29 mouse cellular contexts compared by ENCODE assay signal in the genomic region with DNA sequence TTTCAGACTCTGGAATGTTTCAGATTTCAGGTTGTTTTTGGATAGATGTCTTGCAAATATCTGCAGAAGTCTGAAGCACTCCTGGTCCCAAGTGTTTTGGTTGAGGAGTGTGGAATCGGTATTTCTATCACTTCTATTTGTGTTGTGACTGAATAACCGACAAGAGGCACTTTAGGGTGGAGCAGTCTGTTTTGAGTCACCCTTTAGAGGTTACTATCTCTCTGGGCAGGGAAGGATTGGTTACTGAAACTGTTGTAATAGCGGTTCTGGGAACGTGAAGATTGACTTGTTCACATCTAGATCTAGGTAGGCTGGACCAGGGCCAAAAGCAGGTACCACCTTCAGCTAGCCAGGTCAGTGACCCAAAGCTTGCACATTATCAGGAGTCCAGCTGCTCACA. TPM values are rescaled to one million over a fixed set of nuclear protein-coding genes. Genes with fewer than 3 reads are reported as not detected.
DNase-seq lines count a peak whose midpoint lies in the region; ATAC-seq and TF ChIP-seq lines count a peak whose summit lies in the region.
"Had no signal": no experiment of that assay in that cellular context is flagged by ENCODE, and none has a peak within 500 bp of the region (broad histone marks: within the 10 kb centered on the region; RNA-seq: fewer than 3 reads in every experiment).

No protein-coding gene starts in this region.

- no peak for TF ChIP-seq POLR2A in CH12.LX (IDR thresholded peaks at IDR 0.05; ENCODE audit: low read depth, low read length)
- TF ChIP-seq POLR2A in small intestine, adult 2 months (IDR thresholded peaks at IDR 0.05; ENCODE audit: low read depth, low read length) = no peak

- H3K9ac ChIP-seq in heart, embryonic 16.5 days (ENCODE audit: low read length) = no peak overlapping the region
- peak overlapping the region; percentile 96 for H3K9ac ChIP-seq in CH12.LX (ENCODE audit: insufficient read depth, low read depth)
- H3K9ac ChIP-seq in liver, embryonic 13.5 days = no peak overlapping the region; the same call in 1 of the 2 replicates
- H3K9ac ChIP-seq: forebrain, postnatal 0 days; hindbrain, embryonic 12.5 days; midbrain, embryonic 15.5 days had no signal

- H3K27ac ChIP-seq in heart, embryonic 16.5 days (ENCODE audit: low read length) = 0 out of 2 replicates have a peak overlapping the region, but pooled peaks have one; percentile 12
- peak overlapping the region; percentile 97 for H3K27ac ChIP-seq in CH12.LX (ENCODE audit: insufficient read depth, low read depth)
- H3K27ac ChIP-seq in liver, embryonic 13.5 days = peak overlapping the region; percentile 92
- H3K27ac ChIP-seq in small intestine, adult 2 months (ENCODE audit: insufficient read depth, low read depth, low read length) = peak overlapping the region; percentile 57
- H3K27ac ChIP-seq: forebrain, embryonic 10.5 days; gastrocnemius, adult 2 months; hindbrain, embryonic 12.5 days; midbrain, embryonic 15.5 days; stomach, postnatal 0 days had no signal

- no peak overlapping the region for H3K4me2 ChIP-seq in heart, embryonic 16.5 days (ENCODE audit: low read depth, low read length)
- H3K4me2 ChIP-seq in CH12.LX (ENCODE audit: insufficient read depth, low read depth, poor library complexity, severe bottlenecking) = peak overlapping the region; percentile 74
- H3K4me2 ChIP-seq in liver, embryonic 13.5 days = peak overlapping the region; percentile 22
- H3K4me2 ChIP-seq: hindbrain, embryonic 12.5 days; midbrain, embryonic 15.5 days had no signal

- intact Hi-C loops in heart, postnatal 14 days (cut with DNase I) = no loop called here

- H3K79me2 ChIP-seq in CH12.LX (replicated peaks; ENCODE audit: control insufficient read depth, extremely low read depth, insufficient read depth, poor library complexity, severe bottlenecking) = peaks cover 67% of the 10 kb centered on the region

- in situ Hi-C loops in CH12.LX (cut with MboI; ENCODE audit: low pct_ligation_motif_present, low pct_unique_long_range_greater_than_20kb, low sequenced_read_pairs) = no loop called here

- no peaks in the 10 kb centered on the region for H3K9me3 ChIP-seq in heart, embryonic 16.5 days (replicated peaks; ENCODE audit: control insufficient read depth, low read length)
- no peaks in the 10 kb centered on the region for H3K9me3 ChIP-seq in CH12.LX (replicated peaks; ENCODE audit: low read length)
- H3K9me3 ChIP-seq in liver, embryonic 13.5 days (replicated peaks) = no peaks in the 10 kb centered on the region
- H3K9me3 ChIP-seq: forebrain, embryonic 10.5 days; G1E; hindbrain, embryonic 12.5 days; megakaryocyte, embryonic 14.5 days; midbrain, embryonic 15.5 days had no signal

- no peak for ATAC-seq in heart, embryonic 16.5 days (replicated peaks; ENCODE audit: extremely low read depth, insufficient read depth, low FRiP score)
- no peak for ATAC-seq in liver, embryonic 13.5 days (ENCODE audit: low read depth)
- ATAC-seq: forebrain, postnatal 0 days; inflammation-experienced regulatory T-cells, adult 6 months; midbrain, embryonic 15.5 days had no signal

- 35% methylated on average over 4 of the region's 4 CpGs for WGBS in heart, embryonic 16.5 days
- WGBS in liver, embryonic 13.5 days (ENCODE audit: insufficient replicate concordance) = 16% methylated on average over 4 of the region's 4 CpGs
- WGBS in small intestine, adult 2 months = 32% methylated on average over 4 of the region's 4 CpGs

- no peaks in the 10 kb centered on the region for H3K27me3 ChIP-seq in heart, embryonic 16.5 days (ENCODE audit: control insufficient read depth, insufficient read depth, low read length)
- H3K27me3 ChIP-seq in CH12.LX (replicated peaks) = no peaks in the 10 kb centered on the region
- no peaks in the 10 kb centered on the region for H3K27me3 ChIP-seq in liver, embryonic 13.5 days
- no peaks in the 10 kb centered on the region for H3K27me3 ChIP-seq in small intestine, adult 2 months (ENCODE audit: control insufficient read depth, insufficient read depth, low read length)
- H3K27me3 ChIP-seq: hindbrain, embryonic 12.5 days; midbrain, embryonic 15.5 days had no signal

- DNase-seq in heart, postnatal 14 days = no peak
- DNase-seq in CH12.LX (ENCODE audit: extremely low read depth) = peak; percentile 56
- DNase-seq in liver, embryonic 13.5 days = no peak
- DNase-seq in kidney, adult 11 months = no peak
- DNase-seq in urinary bladder, adult 2 months (ENCODE audit: low spot score) = no peak
- DNase-seq: adrenal gland, postnatal 36 days; cerebellum, adult 8-10 months; forebrain, postnatal 0 days; gastrocnemius, adult 2 months; heart, adult 18-20 months; kidney, adult 9 months; kidney, postnatal 36 days; left cerebral cortex, postnatal 4 days; lung, postnatal 14 days; right cerebral cortex, postnatal 25 days; thymus, postnatal 25 days had no signal

- no peak for TF ChIP-seq RAD21 in CH12.LX (IDR thresholded peaks at IDR 0.05; ENCODE audit: low read depth, low read length)

- TF ChIP-seq EP300 in CH12.LX (IDR thresholded peaks at IDR 0.05; ENCODE audit: low read length) = no peak

- TF ChIP-seq CTCF in CH12.LX (conservative IDR thresholded peaks at IDR 0.05 in 1 of 2, IDR thresholded peaks at IDR 0.05 in 1 of 2; ENCODE audit: low read depth in 2 of 2, low read length in 2 of 2) = no peak
- TF ChIP-seq CTCF in small intestine, adult 2 months (IDR thresholded peaks at IDR 0.05; ENCODE audit: extremely low read depth, insufficient read length, insufficient replicate concordance, low read depth, low read length) = no peak

- H3K4me1 ChIP-seq in heart, embryonic 16.5 days (ENCODE audit: control insufficient read depth, insufficient read depth, low read length) = 0 out of 2 replicates have a peak, but pooled peaks cover 7% of the 10 kb centered on the region
- H3K4me1 ChIP-seq in CH12.LX (ENCODE audit: control insufficient read depth in 1 of 2, insufficient read depth in 2 of 2) = peaks cover 17 to 59% of the 10 kb centered on the region in 2 experiments
- H3K4me1 ChIP-seq in liver, embryonic 13.5 days (replicated peaks) = peaks cover 72% of the 10 kb centered on the region
- H3K4me1 ChIP-seq in small intestine, adult 2 months (ENCODE audit: control insufficient read depth, insufficient read depth, insufficient read length, low read length) = peaks cover 4% of the 10 kb centered on the region
- H3K4me1 ChIP-seq: forebrain, embryonic 10.5 days; hindbrain, embryonic 12.5 days; midbrain, embryonic 15.5 days had no signal

- H3K4me3 ChIP-seq in heart, embryonic 16.5 days (ENCODE audit: low read length) = no peak overlapping the region
- peak overlapping the region in 2 of 3 experiments; percentile 21 to 33 for H3K4me3 ChIP-seq in CH12.LX (replicated peaks in 1 of 3; ENCODE audit: low read depth in 2 of 3, low read length in 2 of 3, poor library complexity in 1 of 3)
- H3K4me3 ChIP-seq in liver, embryonic 13.5 days (replicated peaks) = no peak overlapping the region
- no peak overlapping the region for H3K4me3 ChIP-seq in small intestine, adult 2 months (ENCODE audit: low read depth, low read length)
- H3K4me3 ChIP-seq: forebrain, embryonic 10.5 days; gastrocnemius, adult 2 months; hindbrain, embryonic 12.5 days; megakaryocyte, embryonic 14.5 days; midbrain, embryonic 15.5 days had no signal

- H3K36me3 ChIP-seq in heart, embryonic 16.5 days (ENCODE audit: control insufficient read depth, insufficient read depth) = no peaks in the 10 kb centered on the region
- peaks cover 0 to 23% of the 10 kb centered on the region in 2 experiments for H3K36me3 ChIP-seq in CH12.LX (replicated peaks in 1 of 2; ENCODE audit: control insufficient read depth in 1 of 2, insufficient read depth in 1 of 2, low read length in 1 of 2)
- H3K36me3 ChIP-seq in liver, embryonic 13.5 days = no peaks in the 10 kb centered on the region
- H3K36me3 ChIP-seq in small intestine, adult 2 months (ENCODE audit: control insufficient read depth, insufficient read depth, low read length) = no peaks in the 10 kb centered on the region
- H3K36me3 ChIP-seq: forebrain, embryonic 10.5 days; G1E; hindbrain, embryonic 12.5 days; midbrain, embryonic 15.5 days had no signal

- dilution Hi-C loops in CH12.LX (cut with MboI; ENCODE audit: extremely low pct_ligation_motif_present, extremely low pct_unique_long_range_greater_than_20kb, low sequenced_read_pairs) = no loop called here

TF ChIP-seq in CH12.LX, 34 proteins besides CTCF, POLR2A, EP300 and RAD21 (continues in another document):
- TF ChIP-seq MAZ (IDR thresholded peaks at IDR 0.05; ENCODE audit: low read depth, low read length) (no peak), JUN (IDR thresholded peaks at IDR 0.05; ENCODE audit: insufficient read depth, low read depth, low read length) (0 out of 2 replicates have a peak, but pooled peaks have one; percentile 17), CHD2 (IDR thresholded peaks at IDR 0.05; ENCODE audit: low read length) (no peak), USF1 (IDR thresholded peaks at IDR 0.05; ENCODE audit: low read depth, low read length) (no peak), ZC3H11A (IDR thresholded peaks at IDR 0.05; ENCODE audit: low read depth, low read length) (no peak)

RNA-seq across cellular contexts. Expression of a gene that starts 51.5 kb away (rescaled TPM):
- polyA plus RNA-seq in heart, embryonic 16.5 days (2015; fragmentation: Nextera tagmentation; extraction: Ambion mirVana) = 32.7 and 47.5 TPM in 2 replicates
- 10 to 100 TPM; 13.5 to 17.9 TPM for total RNA-seq in heart, postnatal 14 days (2021)
- total RNA-seq in CH12.LX (2012; rRNA removed) = 258 and 289 TPM in 2 replicates
- total RNA-seq in CH12.LX (2014; rRNA removed) = 373 and 384 TPM in 2 replicates
- 777 and 805 TPM in 2 replicates for polyA plus RNA-seq in CH12.LX (2012; ENCODE audit: insufficient read length, low read depth)
- 29.3 and 37.6 TPM in 2 replicates for polyA plus RNA-seq in liver, embryonic 13.5 days (2015; fragmentation: Nextera tagmentation; extraction: Ambion mirVana)
- polyA plus RNA-seq in small intestine, adult 2 months (2012; rRNA removed) = 3.9 and 5.6 TPM in 2 replicates
- 21.2 and 29.9 TPM in 2 replicates for polyA plus RNA-seq in urinary bladder, adult 2 months (2012; rRNA removed)

RNA-seq across cellular contexts. Expression of a gene that starts 51.7 kb away (rescaled TPM):
- 0.07 TPM in 2 replicates for polyA plus RNA-seq in heart, embryonic 16.5 days (2015; fragmentation: Nextera tagmentation; extraction: Ambion mirVana)
- not detected for total RNA-seq in heart, postnatal 14 days (2021)
- not detected in 2 replicates for total RNA-seq in CH12.LX (2012; rRNA removed)
- 0.15 TPM in 1 of 2 replicates, not detected in the other for total RNA-seq in CH12.LX (2014; rRNA removed)
- not detected in 2 replicates for polyA plus RNA-seq in CH12.LX (2012; ENCODE audit: insufficient read length, low read depth)
- polyA plus RNA-seq in liver, embryonic 13.5 days (2015; fragmentation: Nextera tagmentation; extraction: Ambion mirVana) = not detected in 2 replicates
- polyA plus RNA-seq in small intestine, adult 2 months (2012; rRNA removed) = not detected in 2 replicates
- 0.03 TPM in 2 replicates for polyA plus RNA-seq in urinary bladder, adult 2 months (2012; rRNA removed)
- total RNA-seq: adrenal gland, postnatal 36 days; forebrain, postnatal 0 days; G1E; gastrocnemius, adult 2 months; heart, adult 18-20 months; left cerebral cortex, adult 18-20 months; left cerebral cortex, postnatal 4 days had no signal
- polyA plus RNA-seq: C2C12; forebrain, postnatal 0 days; G1E; heart, postnatal 0 days; inflammation-experienced regulatory T-cells, adult 6 months; stomach, postnatal 0 days had no signal

RNA-seq across cellular contexts. Expression of a gene that starts 59.7 kb away (rescaled TPM):
- 0.12 and 0.21 TPM in 2 replicates for polyA plus RNA-seq in heart, embryonic 16.5 days (2015; fragmentation: Nextera tagmentation; extraction: Ambion mirVana)
- not detected for total RNA-seq in heart, postnatal 14 days (2021)
- total RNA-seq in CH12.LX (2012; rRNA removed) = not detected in 2 replicates
- total RNA-seq in CH12.LX (2014; rRNA removed) = not detected in 2 replicates
- not detected in 2 replicates for polyA plus RNA-seq in CH12.LX (2012; ENCODE audit: insufficient read length, low read depth)
- 68.2 and 89.7 TPM in 2 replicates for polyA plus RNA-seq in liver, embryonic 13.5 days (2015; fragmentation: Nextera tagmentation; extraction: Ambion mirVana)
- polyA plus RNA-seq in small intestine, adult 2 months (2012; rRNA removed) = not detected in 2 replicates
- 0.15 and 0.22 TPM in 2 replicates for polyA plus RNA-seq in urinary bladder, adult 2 months (2012; rRNA removed)
- total RNA-seq: adrenal gland, postnatal 36 days; forebrain, postnatal 0 days; G1E; gastrocnemius, adult 2 months; heart, adult 18-20 months; left cerebral cortex, adult 18-20 months; left cerebral cortex, postnatal 4 days; neutrophil, adult 5-6 weeks had no signal
- polyA plus RNA-seq: C2C12; forebrain, embryonic 10.5 days; forebrain, postnatal 0 days; G1E; heart, postnatal 0 days; hindbrain, embryonic 12.5 days; inflammation-experienced regulatory T-cells, adult 6 months; midbrain, embryonic 15.5 days had no signal

Comparison
In these comparisons a context has a peak if more than half of its experiments do, and no peak if none do; other contexts are left out.
1. H3K27ac ChIP-seq: peak in every context shown above with its lines; median percentile 97 in CH12.LX; 92 in liver, embryonic 13.5 days; 57 in small intestine, adult 2 months; 12 in heart, embryonic 16.5 days.
2. H3K4me3 ChIP-seq: peak in CH12.LX (2 of 3); none in heart, embryonic 16.5 days (single experiment), liver, embryonic 13.5 days (single experiment) and small intestine, adult 2 months (single experiment).
3. RNA of a gene that starts 51.5 kb away (polyA plus RNA-seq): 777 to 805 TPM in CH12.LX; 32.7 to 47.5 TPM in heart, embryonic 16.5 days, 29.3 to 37.6 TPM in liver, embryonic 13.5 days, 21.2 to 29.9 TPM in urinary bladder, adult 2 months and 3.9 to 5.6 TPM in small intestine, adult 2 months; every median in the first group is over 10 times any median in the second.
4. RNA of a gene that starts 59.7 kb away (polyA plus RNA-seq): 68.2 to 89.7 TPM in liver, embryonic 13.5 days; 0.12 to 0.21 TPM in heart, embryonic 16.5 days, 0.15 to 0.22 TPM in urinary bladder, adult 2 months, not detected in CH12.LX and not detected in small intestine, adult 2 months; every median in the first group is over 10 times any median in the second.